Mouse (Mus musculus): Measurements from ENCODE around the gene Klk1b9. TPM values are rescaled to one million over a fixed set of nuclear protein-coding genes. Genes with fewer than 3 reads are reported as not detected.
"Not testable (repeated sequence)": the region's sequence is repeated elsewhere in the genome, so short reads cannot be mapped to it uniquely, and the experiment has no call there.

The Klk1b9 gene
- not detected in 2 replicates for polyA plus RNA-seq (2014; fragmentation: Nextera tagmentation; extraction: Ambion mirVana)

GRCm38 (mm10) chr7:43975761-43976160 is at the start of gene Klk1b9:
Gene Klk1b9, plus strand, starts transcription at chr7:43976061.
- not testable (repeated sequence) for H3K9ac ChIP-seq (ENCODE audit: low read length)
- WGBS, result 73% methylated on average over 1 of the region's 1 CpGs

GRCm38 (mm10) chr7:43928521-43928920 is 47.3 kb upstream of the Klk1b9 start:
- no peak overlapping the region for H3K4me2 ChIP-seq
- no peak overlapping the region for H3K9ac ChIP-seq (ENCODE audit: low read length)
- H3K27ac ChIP-seq (ENCODE audit: low read depth, low read length), result no peak overlapping the region
- H3K9me3 ChIP-seq (ENCODE audit: control insufficient read depth, low read length), result no peaks in the 10 kb centered on the region
- no peaks in the 10 kb centered on the region for H3K4me1 ChIP-seq (ENCODE audit: control insufficient read depth, insufficient read depth, low read length)
- H3K4me3 ChIP-seq (ENCODE audit: low read depth, low read length), result no peak overlapping the region
- no peaks in the 10 kb centered on the region for H3K27me3 ChIP-seq (ENCODE audit: control insufficient read depth, insufficient read depth, low read length)
- H3K36me3 ChIP-seq (ENCODE audit: control insufficient read depth, insufficient read depth, low read length), result no peaks in the 10 kb centered on the region
- no peak for ATAC-seq (ENCODE audit: low FRiP score)
- 40% methylated on average over 4 of the region's 4 CpGs for WGBS
- DNase-seq (ENCODE audit: low spot score, missing footprints), result no peak

More at GRCm38 (mm10) chr7:43975761-43976160, at the start of gene Klk1b9:
- DNase-seq (ENCODE audit: low spot score, missing footprints); H3K36me3 ChIP-seq (ENCODE audit: control insufficient read depth, insufficient read depth, low read length); H3K4me2 ChIP-seq; H3K4me1 ChIP-seq (ENCODE audit: control insufficient read depth, insufficient read depth, low read length); H3K4me3 ChIP-seq (ENCODE audit: low read depth, low read length); H3K9me3 ChIP-seq (ENCODE audit: control insufficient read depth, low read length); H3K27ac ChIP-seq (ENCODE audit: low read depth, low read length); ATAC-seq (ENCODE audit: low FRiP score); H3K27me3 ChIP-seq (ENCODE audit: control insufficient read depth, insufficient read depth, low read length): not testable (repeated sequence)

GRCm38 (mm10) chr7:43932337-43932736 is 43.5 kb upstream of the Klk1b9 start:
- no peak overlapping the region for H3K9ac ChIP-seq (ENCODE audit: low read length)
- ATAC-seq (ENCODE audit: low FRiP score), result no peak
- H3K27me3 ChIP-seq (ENCODE audit: control insufficient read depth, insufficient read depth, low read length), result no peaks in the 10 kb centered on the region
- no peak overlapping the region for H3K4me3 ChIP-seq (ENCODE audit: low read depth, low read length)
- H3K36me3 ChIP-seq (ENCODE audit: control insufficient read depth, insufficient read depth, low read length), result no peaks in the 10 kb centered on the region
- no peaks in the 10 kb centered on the region for H3K4me1 ChIP-seq (ENCODE audit: control insufficient read depth, insufficient read depth, low read length)
- H3K27ac ChIP-seq (ENCODE audit: low read depth, low read length), result no peak overlapping the region
- no peak overlapping the region for H3K4me2 ChIP-seq
- 75% methylated on average over 4 of the region's 4 CpGs for WGBS
- no peaks in the 10 kb centered on the region for H3K9me3 ChIP-seq (ENCODE audit: control insufficient read depth, low read length)
- no peak for DNase-seq (ENCODE audit: low spot score, missing footprints)

- 83% methylated on average over 3 of the region's 3 CpGs for WGBS
- H3K4me3 ChIP-seq (ENCODE audit: low read depth, low read length), result no peak within 1 kb of the TSS
- no peaks in the 10 kb centered on the region for H3K36me3 ChIP-seq (ENCODE audit: control insufficient read depth, insufficient read depth, low read length)
- H3K27me3 ChIP-seq (ENCODE audit: control insufficient read depth, insufficient read depth, low read length), result no peaks in the 10 kb centered on the region
- no peaks in the 10 kb centered on the region for H3K9me3 ChIP-seq (ENCODE audit: control insufficient read depth, low read length)
- DNase-seq (ENCODE audit: low spot score, missing footprints), result no peak
- H3K4me1 ChIP-seq (ENCODE audit: control insufficient read depth, insufficient read depth, low read length), result no peaks in the 10 kb centered on the region
- H3K4me2 ChIP-seq, result no peak within 1 kb of the TSS
- H3K27ac ChIP-seq (ENCODE audit: low read depth, low read length), result no peak within 1 kb of the TSS
- no peak for ATAC-seq (ENCODE audit: low FRiP score)
- H3K9ac ChIP-seq (ENCODE audit: low read length), result no peak within 1 kb of the TSS
Observed at GRCm38 (mm10) chr7:43933440-43933839, 42.4 kb upstream of the Klk1b9 start, which contains the start of gene Klk15. Gene Klk15, plus strand, starts transcription at chr7:43933740.

- ATAC-seq (ENCODE audit: low FRiP score) (no peak), DNase-seq (ENCODE audit: low spot score, missing footprints) (no peak)
- WGBS, result 77% methylated on average over 3 of the region's 3 CpGs
Observed at GRCm38 (mm10) chr7:43934747-43935146, 41.1 kb upstream of the Klk1b9 start.

GRCm38 (mm10) chr7:43936551-43936950 is 39.3 kb upstream of the Klk1b9 start:
- no peaks in the 10 kb centered on the region for H3K27me3 ChIP-seq (ENCODE audit: control insufficient read depth, insufficient read depth, low read length)
- H3K36me3 ChIP-seq (ENCODE audit: control insufficient read depth, insufficient read depth, low read length), result no peaks in the 10 kb centered on the region
- no peak overlapping the region for H3K4me3 ChIP-seq (ENCODE audit: low read depth, low read length)
- H3K9ac ChIP-seq (ENCODE audit: low read length), result no peak overlapping the region
- H3K9me3 ChIP-seq (ENCODE audit: control insufficient read depth, low read length), result no peaks in the 10 kb centered on the region
- ATAC-seq (ENCODE audit: low FRiP score), result no peak
- no peak for DNase-seq (ENCODE audit: low spot score, missing footprints)
- H3K27ac ChIP-seq (ENCODE audit: low read depth, low read length), result no peak overlapping the region
- no peaks in the 10 kb centered on the region for H3K4me1 ChIP-seq (ENCODE audit: control insufficient read depth, insufficient read depth, low read length)
- H3K4me2 ChIP-seq, result no peak overlapping the region
- WGBS, result 87% methylated on average over 14 of the region's 14 CpGs

More at GRCm38 (mm10) chr7:43934747-43935146, 41.1 kb upstream of the Klk1b9 start:
- no peak overlapping the region for H3K4me2 ChIP-seq
- H3K36me3 ChIP-seq (ENCODE audit: control insufficient read depth, insufficient read depth, low read length), result no peaks in the 10 kb centered on the region
- H3K27me3 ChIP-seq (ENCODE audit: control insufficient read depth, insufficient read depth, low read length), result no peaks in the 10 kb centered on the region
- no peak overlapping the region for H3K9ac ChIP-seq (ENCODE audit: low read length)
- H3K4me1 ChIP-seq (ENCODE audit: control insufficient read depth, insufficient read depth, low read length), result no peaks in the 10 kb centered on the region
- H3K9me3 ChIP-seq (ENCODE audit: control insufficient read depth, low read length), result no peaks in the 10 kb centered on the region
- H3K4me3 ChIP-seq (ENCODE audit: low read depth, low read length), result no peak overlapping the region
- no peak overlapping the region for H3K27ac ChIP-seq (ENCODE audit: low read depth, low read length)

GRCm38 (mm10) chr7:43942293-43942692 is 33.6 kb upstream of the Klk1b9 start:
- not testable (repeated sequence) for H3K9ac ChIP-seq (ENCODE audit: low read length); H3K27me3 ChIP-seq (ENCODE audit: control insufficient read depth, insufficient read depth, low read length); H3K27ac ChIP-seq (ENCODE audit: low read depth, low read length); H3K9me3 ChIP-seq (ENCODE audit: control insufficient read depth, low read length); H3K4me2 ChIP-seq; H3K4me1 ChIP-seq (ENCODE audit: control insufficient read depth, insufficient read depth, low read length); ATAC-seq (ENCODE audit: low FRiP score); H3K36me3 ChIP-seq (ENCODE audit: control insufficient read depth, insufficient read depth, low read length); H3K4me3 ChIP-seq (ENCODE audit: low read depth, low read length); DNase-seq (ENCODE audit: low spot score, missing footprints)
- WGBS, result 52% methylated on average over 3 of the region's 3 CpGs

GRCm38 (mm10) chr7:43944727-43945264 is 31.1 kb upstream of the Klk1b9 start:
- no peak for ATAC-seq (ENCODE audit: low FRiP score)
- H3K4me3 ChIP-seq (ENCODE audit: low read depth, low read length), result no peak overlapping the region

GRCm38 (mm10) chr7:43950364-43950763 is 25.5 kb upstream of the Klk1b9 start, which contains the start of gene Klk1b8:
Gene Klk1b8, plus strand, starts transcription at chr7:43950664.
- WGBS, result 90% methylated on average over 2 of the region's 2 CpGs
- H3K4me1 ChIP-seq (ENCODE audit: control insufficient read depth, insufficient read depth, low read length), result no peaks in the 10 kb centered on the region
- H3K27ac ChIP-seq (ENCODE audit: low read depth, low read length), result no peak within 1 kb of the TSS
- no peak within 1 kb of the TSS for H3K4me2 ChIP-seq
- no peak within 1 kb of the TSS for H3K4me3 ChIP-seq (ENCODE audit: low read depth, low read length)
- DNase-seq (ENCODE audit: low spot score, missing footprints), result no peak
- H3K9ac ChIP-seq (ENCODE audit: low read length), result no peak within 1 kb of the TSS
- H3K9me3 ChIP-seq (ENCODE audit: control insufficient read depth, low read length), result no peaks in the 10 kb centered on the region
- no peaks in the 10 kb centered on the region for H3K36me3 ChIP-seq (ENCODE audit: control insufficient read depth, insufficient read depth, low read length)
- ATAC-seq (ENCODE audit: low FRiP score), result no peak
- no peaks in the 10 kb centered on the region for H3K27me3 ChIP-seq (ENCODE audit: control insufficient read depth, insufficient read depth, low read length)

More at GRCm38 (mm10) chr7:43944727-43945264, 31.1 kb upstream of the Klk1b9 start:
- H3K4me2 ChIP-seq, result no peak overlapping the region
- WGBS, result 87% methylated on average over 3 of the region's 3 CpGs
- H3K9ac ChIP-seq (ENCODE audit: low read length), result no peak overlapping the region
- no peaks in the 10 kb centered on the region for H3K36me3 ChIP-seq (ENCODE audit: control insufficient read depth, insufficient read depth, low read length)
- no peak for DNase-seq (ENCODE audit: low spot score, missing footprints)
- no peaks in the 10 kb centered on the region for H3K9me3 ChIP-seq (ENCODE audit: control insufficient read depth, low read length)
- no peak overlapping the region for H3K27ac ChIP-seq (ENCODE audit: low read depth, low read length)
- no peaks in the 10 kb centered on the region for H3K4me1 ChIP-seq (ENCODE audit: control insufficient read depth, insufficient read depth, low read length)
- no peaks in the 10 kb centered on the region for H3K27me3 ChIP-seq (ENCODE audit: control insufficient read depth, insufficient read depth, low read length)
